Mouse (Mus musculus): ENCODE measurements at regions not wholly inside any gene's neighbourhood (a gene's known extent, or its start where the extent isn't known, plus 50 kb on each side); places are given as distances from the start of the nearest gene placed in this dataset.
A peak's percentile ranks its signal among the peaks of the same experiment; 100 is the strongest.

GRCm38 (mm10) chr2:21129621-21130020 lies 75.5 kb downstream of the Enkur start:
- DNase-seq, result no peak

- peak; percentile 36 for DNase-seq
Measured at GRCm38 (mm10) chr2:21126531-21126930, 78.6 kb downstream of the Enkur start.

GRCm38 (mm10) chr2:21122421-21122820 lies 82.7 kb downstream of the Enkur start:
- no peak for DNase-seq

DNA sequence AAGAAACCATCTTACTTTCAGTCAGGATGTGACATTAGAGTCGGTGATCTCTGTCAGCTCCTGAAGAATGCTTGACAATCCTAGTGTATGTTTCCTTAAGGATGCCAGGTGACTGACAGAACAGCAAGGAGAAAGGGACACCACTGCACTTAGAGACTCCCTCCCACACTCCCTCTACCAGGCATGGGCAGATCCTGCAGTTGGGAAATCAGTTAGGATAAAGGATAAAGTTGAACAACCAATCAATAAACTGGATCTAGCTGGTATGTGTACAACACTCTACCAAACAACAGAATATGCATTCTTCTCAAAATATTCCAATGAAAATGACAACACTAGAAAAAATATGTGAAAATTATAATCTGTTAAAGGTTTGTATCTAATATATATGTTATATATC lies 83.5 kb downstream of the Enkur start:
- no peak for DNase-seq

- DNase-seq, result no peak
Measured at GRCm38 (mm10) chr2:21116817-21117216, 88.3 kb downstream of the Enkur start.

- no peak for DNase-seq
Measured at GRCm38 (mm10) chr2:21111527-21111926, 93.6 kb downstream of the Enkur start.

- no peak for DNase-seq
Measured at GRCm38 (mm10) chr2:21100248-21100808, 104.8 kb downstream of the Enkur start.

GRCm38 (mm10) chr2:21091058-21091971 lies 113.8 kb downstream of the Enkur start:
- peak; percentile 83 for DNase-seq

DNA sequence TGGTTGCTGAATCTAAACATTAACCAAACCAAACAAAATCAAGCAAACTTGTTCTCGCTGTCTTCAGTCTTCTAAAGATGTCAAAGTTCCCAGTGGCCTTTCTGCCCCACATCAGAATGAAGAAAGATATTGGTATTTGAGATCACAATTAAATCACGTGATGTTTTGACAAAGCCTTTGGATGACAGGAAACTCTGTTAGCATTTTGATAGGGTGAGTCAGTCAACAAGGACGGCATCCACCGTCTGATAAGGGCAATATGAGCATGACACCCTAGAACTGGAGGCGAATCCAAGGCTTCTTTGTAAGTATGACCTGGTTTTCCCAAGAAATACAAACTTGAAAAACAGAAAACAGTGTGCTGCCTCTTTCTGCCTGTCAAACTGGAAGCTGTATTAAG lies 116.8 kb upstream of the Arhgap21 start:
- no peak for DNase-seq

GRCm38 (mm10) chr2:21067292-21067850 lies 98.7 kb upstream of the Arhgap21 start:
- DNase-seq, result no peak

DNA sequence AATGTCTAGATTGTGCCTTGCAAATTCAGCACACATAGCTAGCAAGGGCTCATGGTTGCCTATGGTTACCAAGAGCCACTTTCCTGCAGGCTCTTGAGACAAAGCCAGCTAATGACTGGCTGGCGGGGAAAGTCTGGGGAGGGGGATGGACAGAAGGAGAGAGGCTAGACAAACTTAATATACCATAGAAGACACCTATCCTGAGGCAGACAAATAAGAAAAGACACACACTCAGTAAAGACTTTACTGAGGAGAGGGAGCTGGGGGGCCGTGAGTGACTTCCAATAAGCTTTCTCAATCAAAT lies 91.6 kb upstream of the Arhgap21 start:
- DNase-seq, result no peak

DNA sequence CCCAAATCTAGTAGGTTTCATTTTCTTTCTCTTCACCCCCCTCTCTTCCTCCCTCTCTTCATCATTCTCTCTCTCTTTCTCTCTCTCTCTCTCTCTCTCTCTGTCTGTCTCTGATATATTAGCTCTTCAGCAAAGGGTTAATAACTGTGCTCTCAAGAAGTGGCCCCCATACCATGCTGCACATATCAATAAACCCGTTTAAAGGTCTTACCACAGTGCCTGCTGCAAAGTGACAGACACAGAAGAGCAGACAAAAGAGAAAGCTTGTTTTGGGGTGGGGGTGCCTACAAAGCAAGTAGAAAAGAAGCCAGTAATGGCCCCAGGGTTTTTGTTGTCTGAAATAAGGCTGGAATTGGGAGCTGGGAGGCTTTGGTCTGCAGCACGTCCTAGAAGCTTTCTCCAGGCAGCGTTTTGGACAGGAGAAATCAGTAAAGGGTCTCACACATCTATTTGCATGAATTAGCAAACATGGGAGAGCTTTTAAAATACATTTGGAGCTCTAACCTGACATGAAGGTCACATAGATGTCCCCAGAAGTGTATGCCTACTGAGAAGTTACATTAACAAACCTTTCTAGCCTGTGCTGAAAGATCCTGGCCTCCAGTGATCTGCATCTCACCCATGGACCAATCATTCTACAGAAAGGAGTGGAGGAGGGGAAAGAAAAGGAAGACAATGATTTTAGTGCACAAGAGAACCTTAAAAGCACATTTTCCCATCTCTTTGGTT lies 91.1 kb upstream of the Arhgap21 start:
- DNase-seq, result no peak

GRCm38 (mm10) chr2:21058940-21059339 lies 90.3 kb upstream of the Arhgap21 start:
- no peak for DNase-seq

DNA sequence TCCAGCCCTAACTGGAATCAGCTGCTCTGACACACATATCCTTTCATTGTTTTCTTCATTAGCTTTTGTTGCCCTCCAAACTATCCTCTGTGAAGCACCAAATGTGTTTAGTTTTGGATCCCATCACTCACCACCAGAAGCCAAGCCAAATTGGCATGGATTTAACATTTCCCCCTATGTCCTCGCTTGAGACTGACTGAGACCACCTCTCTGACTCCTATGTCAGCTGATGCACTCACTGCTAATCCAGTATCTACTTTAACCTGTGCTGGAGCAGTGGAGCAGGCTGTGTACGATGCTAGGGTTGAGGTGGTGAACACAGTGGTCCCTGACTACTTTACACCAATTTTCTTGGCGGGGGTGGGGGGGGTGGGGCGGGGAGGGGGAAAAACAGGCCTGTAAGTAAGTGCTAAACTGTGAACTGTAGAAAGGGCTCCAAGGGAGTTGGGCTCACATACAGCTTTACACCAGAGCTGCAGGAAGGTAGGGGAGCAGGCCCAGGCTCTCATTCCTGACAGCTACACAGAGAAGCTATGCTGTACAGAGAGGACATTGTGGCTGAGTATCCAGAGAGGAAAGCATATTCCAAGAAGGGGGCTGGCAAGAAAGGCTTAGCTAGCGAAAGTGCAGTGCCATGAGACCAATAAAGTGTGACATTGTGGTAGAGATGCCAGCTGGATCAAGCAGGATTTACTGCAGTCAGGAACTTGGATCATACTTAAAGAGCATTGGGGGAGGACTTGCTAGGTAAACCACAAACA lies 87.9 kb upstream of the Arhgap21 start:
- no peak for DNase-seq

DNA sequence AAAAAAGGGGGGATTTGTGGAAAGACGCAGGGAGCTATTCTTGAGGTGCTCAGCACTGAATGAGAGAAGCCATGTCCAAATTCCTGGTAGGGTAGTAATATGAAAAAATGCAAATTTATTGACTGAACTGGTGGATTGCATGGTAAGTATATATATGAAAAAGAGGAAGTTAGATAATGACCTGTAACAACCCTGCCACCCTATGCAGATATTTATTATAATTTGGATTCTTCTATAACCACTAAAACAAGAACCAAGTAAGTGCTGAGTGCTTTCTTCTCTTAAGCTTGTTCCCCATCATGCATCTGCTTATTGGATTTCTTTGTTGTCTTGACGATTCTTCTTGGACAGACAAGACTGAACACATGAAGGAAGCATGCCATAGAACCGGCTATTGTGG lies 86.7 kb upstream of the Arhgap21 start:
- no peak for DNase-seq

- DNase-seq, result no peak
Measured at GRCm38 (mm10) chr2:21054325-21055082, 85.8 kb upstream of the Arhgap21 start.

- no peak for DNase-seq
Measured at GRCm38 (mm10) chr2:21053596-21053995, 84.9 kb upstream of the Arhgap21 start.

GRCm38 (mm10) chr2:21048996-21049395 lies 80.3 kb upstream of the Arhgap21 start:
- no peak for DNase-seq

- no peak for DNase-seq
Measured at GRCm38 (mm10) chr2:21048226-21048625, 79.5 kb upstream of the Arhgap21 start.

DNA sequence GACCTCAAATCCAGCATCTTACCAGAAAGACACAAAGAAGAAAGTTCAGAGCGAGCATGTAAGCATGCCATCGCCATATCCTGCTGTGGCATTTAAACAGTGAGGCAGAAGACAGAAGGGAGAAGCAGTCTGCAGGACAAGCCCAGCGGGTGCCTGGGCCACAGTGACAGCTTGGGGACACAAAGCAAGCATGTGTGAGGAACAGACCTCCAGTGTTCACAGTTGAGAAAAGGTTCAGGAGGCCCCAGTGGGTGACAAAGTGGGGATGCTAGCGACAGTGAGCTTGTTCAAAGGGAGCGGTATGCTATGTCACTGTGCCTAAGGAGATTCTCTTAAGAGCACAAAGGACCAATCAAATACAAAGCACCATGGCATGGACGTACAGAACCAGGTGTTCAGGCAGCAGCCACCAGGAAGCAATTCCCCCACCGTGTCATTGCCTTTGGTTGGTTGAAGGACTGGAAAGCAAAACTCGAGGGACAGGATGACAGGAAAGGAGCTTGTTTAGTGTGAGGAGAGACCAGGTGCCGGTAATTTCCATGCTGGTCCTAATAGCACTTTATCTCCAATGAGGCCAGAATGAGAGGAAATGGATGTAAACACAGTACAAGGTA lies 77.9 kb upstream of the Arhgap21 start:
- DNase-seq, result no peak

DNA sequence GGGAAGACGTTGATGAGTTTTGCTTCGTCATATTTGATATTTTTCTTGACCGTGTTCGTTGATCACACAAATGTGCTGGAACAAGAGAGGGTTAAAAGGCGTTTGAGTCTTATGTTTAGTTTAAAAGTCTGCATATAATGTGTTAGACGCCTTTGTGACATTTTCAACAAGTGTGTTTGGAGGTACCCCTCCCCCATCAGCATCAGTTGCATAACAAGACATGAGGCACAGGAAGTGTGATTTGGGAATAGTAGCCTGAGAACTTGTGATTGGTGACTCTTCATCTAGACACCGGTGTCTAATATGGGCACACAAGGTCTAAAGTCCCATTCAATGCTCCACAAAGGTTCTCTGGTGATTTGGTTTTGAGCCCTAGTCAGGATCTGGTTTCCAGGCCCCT lies 76.1 kb upstream of the Arhgap21 start:
- no peak for DNase-seq

GRCm38 (mm10) chr2:21044007-21044406 lies 75.3 kb upstream of the Arhgap21 start:
- no peak for DNase-seq
